ENCODE assay signal across 8 mouse cellular contexts in the genomic region with DNA sequence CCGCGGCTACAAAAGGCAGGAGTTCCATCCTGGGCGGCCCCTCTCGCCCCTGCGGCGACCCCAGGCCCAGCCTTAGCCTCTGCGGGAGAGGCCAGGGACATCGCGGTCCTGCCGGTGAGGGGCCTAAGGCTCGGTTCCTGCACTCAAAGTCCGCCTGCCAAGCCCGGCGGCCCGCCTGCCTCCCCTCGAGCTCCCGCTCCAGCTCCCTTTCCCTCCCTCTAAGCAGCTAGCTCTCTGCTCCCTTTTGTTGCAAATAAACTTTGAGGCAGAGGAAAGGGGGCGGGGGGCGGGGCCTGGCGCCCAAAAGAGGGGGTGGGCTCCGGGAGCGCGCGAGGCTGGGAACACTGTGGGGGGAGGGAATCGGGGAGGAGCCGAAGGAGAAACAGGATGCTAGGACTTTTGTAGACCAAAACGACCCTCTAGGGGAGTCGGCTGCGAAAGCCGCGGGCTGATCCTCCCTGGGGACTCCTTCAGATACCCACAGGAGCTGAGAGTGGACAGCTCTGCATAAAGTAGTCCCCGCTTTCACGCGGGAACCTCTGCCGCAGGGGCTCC. TPM values are rescaled to one million over a fixed set of nuclear protein-coding genes. Genes with fewer than 3 reads are reported as not detected.
A peak's percentile ranks its signal among the peaks of the same experiment; 100 is the strongest.
DNase-seq lines count a peak whose midpoint lies in the region; ATAC-seq and TF ChIP-seq lines count a peak whose summit lies in the region.

TSS of gene Arhgef17 (minus strand) at position 182 of the 555 bp plus-strand sequence.

- peak within 1 kb of the TSS; percentile 87 for H3K4me2 ChIP-seq in lung, embryonic 14.5 days
- peak within 1 kb of the TSS; percentile 94 for H3K4me2 ChIP-seq in intestine, embryonic 14.5 days (ENCODE audit: low read length)
- peak within 1 kb of the TSS; percentile 70 for H3K4me2 ChIP-seq in liver, embryonic 14.5 days (ENCODE audit: low read depth)

- peak within 1 kb of the TSS; percentile 97 for H3K9ac ChIP-seq in lung, embryonic 14.5 days
- H3K9ac ChIP-seq in intestine, embryonic 14.5 days (ENCODE audit: low read length): peak within 1 kb of the TSS; percentile 92
- no peak within 1 kb of the TSS; the same call in 1 of the 2 replicates for H3K9ac ChIP-seq in liver, embryonic 14.5 days (replicated peaks)

- TF ChIP-seq CTCF in lung, embryonic 14.5 days (IDR thresholded peaks at IDR 0.05; ENCODE audit: low read depth): no peak
- no peak for TF ChIP-seq CTCF in liver, embryonic 14.5 days (IDR thresholded peaks at IDR 0.05; ENCODE audit: low read depth)

- H3K9me3 ChIP-seq in lung, embryonic 14.5 days (ENCODE audit: low read depth, low read length): no peaks in the 10 kb centered on the region
- H3K9me3 ChIP-seq in intestine, embryonic 14.5 days (ENCODE audit: control insufficient read depth, low read length): no peaks in the 10 kb centered on the region
- no peaks in the 10 kb centered on the region for H3K9me3 ChIP-seq in liver, embryonic 14.5 days (ENCODE audit: control insufficient read depth, low read length)

- peak; percentile 84 for ATAC-seq in lung, embryonic 14.5 days (ENCODE audit: insufficient read depth)
- ATAC-seq in intestine, embryonic 14.5 days (replicated peaks; ENCODE audit: low FRiP score, low TSS enrichment, low read depth): peak; percentile 81
- peak; percentile 59 for ATAC-seq in liver, embryonic 14.5 days (ENCODE audit: insufficient read depth)

- H3K27ac ChIP-seq in lung, embryonic 14.5 days (ENCODE audit: low read depth): peak within 1 kb of the TSS; percentile 100
- peak within 1 kb of the TSS; percentile 26; the same call in 1 of the 2 replicates for H3K27ac ChIP-seq in brown adipose tissue, adult 24 weeks (replicated peaks; ENCODE audit: low read depth, low read length)
- H3K27ac ChIP-seq in intestine, embryonic 14.5 days (ENCODE audit: low read depth): peak within 1 kb of the TSS; percentile 99
- no peak within 1 kb of the TSS for H3K27ac ChIP-seq in liver, embryonic 14.5 days

- TF ChIP-seq EP300 in liver, embryonic 14.5 days (IDR thresholded peaks at IDR 0.05; ENCODE audit: low read depth): no peak

- peak; percentile 90 for DNase-seq in lung, embryonic 14.5 days
- DNase-seq in lung, postnatal 25 days (ENCODE audit: low spot score): no peak
- DNase-seq in gastrocnemius, postnatal 4 days (ENCODE audit: low spot score in 2 of 2): peak in 1 of 2 experiments; percentile 74
- peak; percentile 90 for DNase-seq in intestine, embryonic 14.5 days (ENCODE audit: low spot score)
- DNase-seq in liver, embryonic 14.5 days (ENCODE audit: low read depth in 3 of 3, low spot score in 3 of 3): peak in 1 of 3 experiments; percentile 10
- peak; percentile 71 for DNase-seq in ovary, postnatal 36 days (ENCODE audit: low spot score)
- DNase-seq in right cerebral cortex, postnatal 36 days (ENCODE audit: low spot score in 2 of 2): no peak

- peaks cover 22% of the 10 kb centered on the region for H3K36me3 ChIP-seq in lung, embryonic 14.5 days (ENCODE audit: insufficient read depth)
- H3K36me3 ChIP-seq in intestine, embryonic 14.5 days (ENCODE audit: control insufficient read depth, insufficient read depth, low read length): peaks cover 14% of the 10 kb centered on the region; the same call in 1 of the 2 replicates
- no peaks in the 10 kb centered on the region for H3K36me3 ChIP-seq in liver, embryonic 14.5 days (replicated peaks; ENCODE audit: control insufficient read depth, insufficient read depth, low read depth)

- H3K27me3 ChIP-seq in lung, embryonic 14.5 days (ENCODE audit: insufficient read depth, low read length): no peaks in the 10 kb centered on the region
- no peaks in the 10 kb centered on the region for H3K27me3 ChIP-seq in intestine, embryonic 14.5 days (replicated peaks; ENCODE audit: control insufficient read depth, insufficient read depth, low read length)
- peaks cover 36% of the 10 kb centered on the region for H3K27me3 ChIP-seq in liver, embryonic 14.5 days (ENCODE audit: control insufficient read depth, insufficient read depth, low read length)

- peaks cover 16% of the 10 kb centered on the region for H3K4me1 ChIP-seq in lung, embryonic 14.5 days (ENCODE audit: insufficient read depth)
- H3K4me1 ChIP-seq in brown adipose tissue, adult 24 weeks (ENCODE audit: control insufficient read depth, insufficient read depth, insufficient read length, low read length): peaks cover 3% of the 10 kb centered on the region; the same call in 1 of the 2 replicates
- H3K4me1 ChIP-seq in intestine, embryonic 14.5 days (replicated peaks; ENCODE audit: control insufficient read depth, insufficient read depth, low read length): peaks cover 39% of the 10 kb centered on the region
- peaks cover 0 to 3% of the 10 kb centered on the region in 2 experiments; a peak in 1 of 4 replicates for H3K4me1 ChIP-seq in liver, embryonic 14.5 days (replicated peaks; ENCODE audit: control insufficient read depth in 2 of 2, insufficient read depth in 2 of 2, low read length in 1 of 2)

- under 1% methylated on average over 35 of the region's 35 CpGs for WGBS in lung, embryonic 14.5 days
- under 1% methylated on average over 32 of the region's 35 CpGs for WGBS in intestine, embryonic 14.5 days
- WGBS in liver, embryonic 14.5 days (ENCODE audit: insufficient replicate concordance): 1% methylated on average over 35 of the region's 35 CpGs

- peak within 1 kb of the TSS; percentile 75 for H3K4me3 ChIP-seq in lung, embryonic 14.5 days (ENCODE audit: low read depth, low read length)
- peak within 1 kb of the TSS; percentile 67 for H3K4me3 ChIP-seq in brown adipose tissue, adult 24 weeks (ENCODE audit: insufficient read depth, low read depth, low read length)
- peak within 1 kb of the TSS; percentile 81 for H3K4me3 ChIP-seq in intestine, embryonic 14.5 days (ENCODE audit: low read depth, low read length)
- peak within 1 kb of the TSS; percentile 54 to 63 for H3K4me3 ChIP-seq in liver, embryonic 14.5 days (ENCODE audit: insufficient read depth in 1 of 2, low read depth in 2 of 2, low read length in 2 of 2)

RNA-seq across cellular contexts. Expression of gene Arhgef17, which starts in this region (rescaled TPM):
- polyA plus RNA-seq in lung, embryonic 14.5 days (2014; fragmentation: Nextera tagmentation; extraction: Ambion mirVana): 18.5 and 22.5 TPM in 2 replicates
- 2.5 and 3.3 TPM in 2 replicates for polyA plus RNA-seq in brown adipose tissue, adult 24 weeks (2012; ENCODE audit: insufficient read depth, insufficient read length, missing spikeins)
- 10 to 100 TPM; 40.4 to 43.6 TPM for total RNA-seq in gastrocnemius, postnatal 4 days (2021)
- polyA plus RNA-seq in intestine, embryonic 14.5 days (2014; fragmentation: Nextera tagmentation; extraction: Ambion mirVana): 12.9 and 14.2 TPM in 2 replicates
- polyA plus RNA-seq in liver, embryonic 14.5 days (2012; rRNA removed): 1.7 and 2.0 TPM in 2 replicates
- 0.70 and 0.72 TPM in 2 replicates for polyA plus RNA-seq in liver, embryonic 14.5 days (2014; fragmentation: Nextera tagmentation; extraction: Ambion mirVana)

Comparison
In these comparisons a context has a peak if more than half of its experiments do, and no peak if none do; other contexts are left out.
1. DNase-seq: peak in lung, embryonic 14.5 days (single experiment), intestine, embryonic 14.5 days (single experiment) and ovary, postnatal 36 days (single experiment); none in lung, postnatal 25 days (single experiment) and right cerebral cortex, postnatal 36 days (0 of 2).
2. Peak in every context shown above with its lines, with median percentiles within 50 percentile points of each other: ATAC-seq, H3K4me2 ChIP-seq and H3K4me3 ChIP-seq.